Mouse (Mus musculus) cerebellum, adult 9-10 months (tissue): ENCODE measurements at regions not wholly inside any gene's neighbourhood (a gene's known extent, or its start where the extent isn't known, plus 50 kb on each side); places are given as distances from the start of the nearest gene placed in this dataset.

Experiments
- DNase-seq: peaks from one replicate; pipeline ENCODE4 v3.0.0; 2022

GRCm38 (mm10) chr7:84800966-84801365, 52.4 kb upstream of the Olfr291 start:
- DNase-seq: no peak

GRCm38 (mm10) chr7:84794655-84795054, 58.7 kb upstream of the Olfr291 start:
- DNase-seq: peak; percentile 41

GRCm38 (mm10) chr7:84779276-84779825, 74.0 kb upstream of the Olfr291 start:
- DNase-seq: peak; percentile 89

- DNase-seq: no peak
These were observed 75.7 kb upstream of the Olfr291 start for GRCm38 (mm10) chr7:84777696-84778095.

- DNase-seq: no peak
These were observed 66.5 kb upstream of the Zfand6 start for GRCm38 (mm10) chr7:84756261-84756660.

GRCm38 (mm10) chr7:84753361-84753760, 63.6 kb upstream of the Zfand6 start:
- no peak for DNase-seq

- DNase-seq: peak; percentile 86
These were observed 59.9 kb upstream of the Zfand6 start for GRCm38 (mm10) chr7:84749434-84750301.

- DNase-seq: no peak
These were observed 58.1 kb upstream of the Zfand6 start for GRCm38 (mm10) chr7:84747847-84748246.

GRCm38 (mm10) chr7:84744321-84745070, 54.7 kb upstream of the Zfand6 start:
- no peak for DNase-seq

GRCm38 (mm10) chr7:84739965-84740390, 50.2 kb upstream of the Zfand6 start:
- DNase-seq: no peak
